Mouse (Mus musculus) liver, adult 2 months (tissue): ENCODE measurements around the gene Foxn2. TPM values are rescaled to one million over a fixed set of nuclear protein-coding genes. Genes with fewer than 3 reads are reported as not detected.
"Not testable (repeated sequence)": the region's sequence is repeated elsewhere in the genome, so short reads cannot be mapped to it uniquely, and the experiment has no call there.

Experiments
- DNase-seq: peaks from one replicate; pipeline ENCODE4 v3.0.0-alpha.2; 2011; ENCODE audit warnings: low read depth, low spot score; ENCODE audit errors: extremely low read depth
- H3K27ac ChIP-seq: fragments of 200-500 bp; replicated peaks from 2 replicates; pipeline ENCODE4 v1.5.1; 2012; ENCODE audit warnings: low read depth, mild to moderate bottlenecking, control low read depth, inconsistent platforms, low read length; ENCODE audit not compliant: insufficient read depth
- H3K27me3 ChIP-seq: fragments of 200-500 bp; 2 replicates; pipeline ENCODE4 v1.6.1; 2012; ENCODE audit warnings: mild to moderate bottlenecking, moderate library complexity, low read length, inconsistent platforms; ENCODE audit not compliant: control insufficient read depth, insufficient read depth
- H3K36me3 ChIP-seq: fragments of 200-500 bp; 2 replicates; pipeline ENCODE4 v1.6.1; 2012; ENCODE audit warnings: low read length, inconsistent platforms; ENCODE audit not compliant: control insufficient read depth, insufficient read depth
- H3K4me1 ChIP-seq: fragments of 200-500 bp; 2 replicates; pipeline ENCODE4 v1.6.1; 2011; ENCODE audit warnings: low read length; ENCODE audit not compliant: control insufficient read depth, insufficient read depth
- H3K4me3 ChIP-seq: fragments of 200-500 bp; 2 replicates; pipeline ENCODE4 v1.5.1; 2011; ENCODE audit warnings: low read depth, mild to moderate bottlenecking, control low read depth, low read length, moderate library complexity; ENCODE audit not compliant: insufficient read depth
- H3K79me2 ChIP-seq: fragments of 200-500 bp; 2 replicates; pipeline ENCODE4 v1.6.1; 2012; ENCODE audit warnings: inconsistent platforms, mild to moderate bottlenecking, low read length, moderate library complexity; ENCODE audit not compliant: control insufficient read depth, insufficient read depth
- H3K9ac ChIP-seq: fragments of 200-500 bp; 2 replicates; pipeline ENCODE4 v1.6.1; 2012; ENCODE audit warnings: low read depth, mild to moderate bottlenecking, control low read depth, inconsistent platforms, low read length
- CTCF ChIP-seq: fragments of 200-500 bp; IDR thresholded peaks from 2 replicates; pipeline ENCODE4 v1.5.1; 2011; ENCODE audit warnings: low read depth, low read length, control low read depth
- POLR2A ChIP-seq: fragments of 200-500 bp; IDR thresholded peaks from 2 replicates; pipeline ENCODE4 v1.6.1; 2011; ENCODE audit warnings: low read length, control low read depth; ENCODE audit not compliant: insufficient read depth; ENCODE audit errors: extremely low read depth
- WGBS: fragments of 180-500 bp; shearing (Covaris S2); methylation state at CpG from one replicate; pipeline ENCODE4 v1.1.7; 2018; 5-methylcytosine and 5-hydroxymethylcytosine counted together
- polyA plus RNA-seq: library from polyadenylated mRNA; depleted of rRNA; stranded (reverse); fragments of >200 nt; gene quantifications from 2 replicates; pipeline ENCODE4 v1.2.3, GENCODE M21; 2012
- total RNA-seq: library from RNA; depleted of rRNA; stranded (reverse); fragments of >200 nt; gene quantifications from 2 replicates; pipeline ENCODE4 v1.2.3, GENCODE M21; 2014

The Foxn2 gene
- total and polyA plus RNA-seq, 2 experiments = 2.9 to 12.3 TPM

GRCm38 (mm10) chr17:88466591-88466990 is 26.1 kb downstream of the Foxn2 start:
- Histone ChIP-seq H3K4me1 (peaks cover 10% of the 10 kb centered on the region), H3K36me3 (peaks cover 8% of the 10 kb centered on the region; the same call in 1 of the 2 replicates), H3K4me3 (no peak overlapping the region), H3K27me3 (no peaks in the 10 kb centered on the region), H3K9ac (no peak overlapping the region), H3K79me2 (peaks cover 12% of the 10 kb centered on the region; the same call in 1 of the 2 replicates), H3K27ac (no peak overlapping the region)
- no peak for TF ChIP-seq POLR2A
- no peak for TF ChIP-seq CTCF
- no peak for DNase-seq
- 38% methylated on average over 1 of the region's 1 CpGs for WGBS

- peaks cover 10% of the 10 kb centered on the region for H3K4me1 ChIP-seq
- H3K79me2 ChIP-seq = peaks cover 12% of the 10 kb centered on the region; the same call in 1 of the 2 replicates
- H3K36me3 ChIP-seq = peaks cover 8% of the 10 kb centered on the region; the same call in 1 of the 2 replicates
- no peak overlapping the region for H3K4me3 ChIP-seq
- WGBS = 99% methylated on average over 6 of the region's 6 CpGs
- no peak overlapping the region for H3K27ac ChIP-seq
- TF ChIP-seq POLR2A (no peak), CTCF (no peak)
- no peak overlapping the region for H3K9ac ChIP-seq
- no peak for DNase-seq
- no peaks in the 10 kb centered on the region for H3K27me3 ChIP-seq
Observed at GRCm38 (mm10) chr17:88467696-88468095, 27.2 kb downstream of the Foxn2 start.

- not testable (repeated sequence) for H3K79me2 ChIP-seq, H3K4me3 ChIP-seq, DNase-seq, H3K36me3 ChIP-seq, H3K27ac ChIP-seq, H3K9ac ChIP-seq, H3K4me1 ChIP-seq, H3K27me3 ChIP-seq
- WGBS = 98% methylated on average over 5 of the region's 5 CpGs
Observed at GRCm38 (mm10) chr17:88468655-88469398, 28.3 kb downstream of the Foxn2 start.

GRCm38 (mm10) chr17:88473766-88474165 is 33.3 kb downstream of the Foxn2 start:
- Histone ChIP-seq H3K9ac (no peak overlapping the region), H3K27me3 (no peaks in the 10 kb centered on the region), H3K4me3 (no peak overlapping the region), H3K4me1 (no peaks in the 10 kb centered on the region), H3K27ac (no peak overlapping the region), H3K79me2 (peaks cover 5% of the 10 kb centered on the region; the same call in 1 of the 2 replicates), H3K36me3 (peaks cover 8% of the 10 kb centered on the region; the same call in 1 of the 2 replicates)
- WGBS = 73% methylated on average over 2 of the region's 2 CpGs
- TF ChIP-seq POLR2A (no peak), CTCF (no peak)
- no peak for DNase-seq

GRCm38 (mm10) chr17:88477165-88477564 is 36.7 kb downstream of the Foxn2 start:
- no peak for TF ChIP-seq POLR2A
- no peak for TF ChIP-seq CTCF
- Histone ChIP-seq H3K79me2 (peaks cover 9% of the 10 kb centered on the region; the same call in 1 of the 2 replicates), H3K4me3 (no peak overlapping the region), H3K4me1 (no peaks in the 10 kb centered on the region), H3K36me3 (peaks cover 4% of the 10 kb centered on the region; the same call in 1 of the 2 replicates), H3K27ac (no peak overlapping the region), H3K27me3 (no peaks in the 10 kb centered on the region), H3K9ac (no peak overlapping the region)
- WGBS = over 99% methylated on average over 7 of the region's 7 CpGs
- no peak for DNase-seq

GRCm38 (mm10) chr17:88477699-88478098 is 37.2 kb downstream of the Foxn2 start:
- no peak for TF ChIP-seq CTCF
- peaks cover 4% of the 10 kb centered on the region; the same call in 1 of the 2 replicates for H3K36me3 ChIP-seq
- H3K79me2 ChIP-seq = peaks cover 9% of the 10 kb centered on the region; the same call in 1 of the 2 replicates
- no peak for DNase-seq
- H3K4me3 ChIP-seq = no peak overlapping the region
- H3K27ac ChIP-seq = no peak overlapping the region
- no peaks in the 10 kb centered on the region for H3K4me1 ChIP-seq
- no peaks in the 10 kb centered on the region for H3K27me3 ChIP-seq
- no peak overlapping the region for H3K9ac ChIP-seq
